Mouse (Mus musculus) neural tube, embryonic 13.5 days (tissue): ENCODE data around the gene Iqgap2. TPM values are rescaled to one million over a fixed set of nuclear protein-coding genes. Genes with fewer than 3 reads are reported as not detected.

Source experiments
- ATAC-seq: fragments of 200-750 bp; cut with Nextera tagmentation; 2 replicates; pipeline ENCODE4 v1.8.0; 2017; ENCODE audit warnings: low read depth, mild to moderate bottlenecking, moderate TSS enrichment, moderate library complexity
- H3K27ac ChIP-seq: fragments of 300-500 bp; sonication (generic); replicated peaks from 2 replicates; pipeline ENCODE4 v1.5.1; 2015; ENCODE audit warnings: moderate library complexity, mild to moderate bottlenecking, inconsistent platforms
- H3K27me3 ChIP-seq: fragments of 300-500 bp; sonication (generic); 2 replicates; pipeline ENCODE4 v1.6.1; 2015; ENCODE audit warnings: mild to moderate bottlenecking, inconsistent platforms
- H3K36me3 ChIP-seq: fragments of 300-500 bp; sonication (generic); 2 replicates; pipeline ENCODE4 v1.6.1; 2015; ENCODE audit warnings: mild to moderate bottlenecking, inconsistent platforms
- H3K4me1 ChIP-seq: fragments of 300-500 bp; sonication (generic); replicated peaks from 2 replicates; pipeline ENCODE4 v1.6.1; 2015; ENCODE audit warnings: inconsistent platforms
- H3K4me2 ChIP-seq: fragments of 300-500 bp; sonication (generic); 2 replicates; pipeline ENCODE4 v1.6.1; 2015; ENCODE audit warnings: inconsistent platforms, mild to moderate bottlenecking, moderate library complexity
- H3K4me3 ChIP-seq: fragments of 300-500 bp; sonication (generic); 2 replicates; pipeline ENCODE4 v1.5.1; 2015; ENCODE audit warnings: mild to moderate bottlenecking, inconsistent platforms
- H3K9ac ChIP-seq: fragments of 300-500 bp; sonication (generic); 2 replicates; pipeline ENCODE4 v1.6.1; 2015; ENCODE audit warnings: moderate library complexity, mild to moderate bottlenecking, inconsistent platforms
- H3K9me3 ChIP-seq: fragments of 300-500 bp; sonication (generic); 2 replicates; pipeline ENCODE4 v1.6.1; 2016; ENCODE audit warnings: inconsistent platforms
- WGBS: fragments of 180-500 bp; shearing (Covaris S2); methylation state at CpG from one replicate; pipeline ENCODE4 v1.1.7; 2015; 5-methylcytosine and 5-hydroxymethylcytosine counted together
- polyA plus RNA-seq: library from polyadenylated mRNA; unstranded; fragments of >200 nt; fragmentation: Nextera tagmentation; extraction: Ambion mirVana; gene quantifications from 2 replicates; pipeline ENCODE4 v1.2.1, GENCODE M21; 2015

The Iqgap2 gene
- polyA plus RNA-seq, result 2.7 and 3.7 TPM in 2 replicates

DNA sequence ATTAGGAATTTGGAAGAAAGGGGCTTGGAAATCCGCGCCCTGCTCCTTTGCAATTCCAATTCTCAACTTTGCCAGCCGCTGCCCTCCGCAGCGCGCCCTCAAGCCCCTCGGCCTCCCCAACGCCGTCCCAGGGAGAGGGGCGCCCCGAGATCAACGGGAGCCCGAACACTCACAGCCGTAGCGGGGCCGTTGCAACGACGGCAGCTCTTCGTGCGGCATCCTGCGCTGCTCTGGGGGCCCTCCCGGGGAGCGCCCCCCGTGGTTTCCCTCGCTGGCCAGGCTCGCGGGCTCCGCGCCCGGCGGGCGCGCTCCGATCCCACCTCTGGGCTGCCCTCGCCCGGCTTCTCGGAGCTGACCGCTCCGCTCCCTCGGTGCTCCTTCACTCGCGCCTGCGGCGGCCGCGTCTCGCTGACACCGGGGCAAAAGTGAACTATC lies at the start of gene Iqgap2:
Iqgap2 (minus strand) TSS at position 432 of the 435 bp plus-strand sequence.
- Histone ChIP-seq H3K36me3 (no peaks in the 10 kb centered on the region), H3K4me2 (peak within 1 kb of the TSS; percentile 93), H3K27ac (peak within 1 kb of the TSS; percentile 15; the same call in 1 of the 2 replicates), H3K27me3 (0 out of 2 replicates have a peak, but pooled peaks cover 3% of the 10 kb centered on the region), H3K9ac (peak within 1 kb of the TSS; percentile 78), H3K4me3 (peak within 1 kb of the TSS; percentile 64), H3K9me3 (no peaks in the 10 kb centered on the region), H3K4me1 (peaks cover 25% of the 10 kb centered on the region)
- peak; percentile 78 for ATAC-seq
- under 1% methylated on average over 48 of the region's 48 CpGs for WGBS

DNA sequence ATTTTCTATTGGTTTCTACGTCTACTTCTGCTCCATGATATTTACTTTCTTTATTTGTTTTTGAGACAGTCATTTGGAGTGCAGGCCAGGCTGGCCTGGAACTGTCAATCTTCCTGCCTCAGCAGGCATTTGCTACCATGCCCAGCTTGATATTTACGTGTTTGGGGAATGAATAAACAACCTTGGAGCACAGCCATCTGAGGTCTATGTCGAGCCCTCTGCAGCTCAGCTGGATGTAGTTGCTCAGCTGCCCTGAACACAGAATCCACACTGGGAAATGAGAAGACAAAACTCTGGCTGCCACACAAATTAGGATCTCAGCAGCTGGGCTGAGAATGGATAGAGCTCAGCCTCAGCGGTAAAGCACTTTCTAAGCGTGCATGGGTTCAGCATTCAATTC lies 49.1 kb upstream of the Iqgap2 start:
- no peak overlapping the region for H3K4me3 ChIP-seq
- WGBS, result 53% methylated on average over 5 of the region's 5 CpGs
- H3K27me3 ChIP-seq, result no peaks in the 10 kb centered on the region
- no peak for ATAC-seq
- H3K36me3 ChIP-seq, result no peaks in the 10 kb centered on the region
- H3K9ac ChIP-seq, result no peak overlapping the region
- no peak overlapping the region for H3K4me2 ChIP-seq
- no peaks in the 10 kb centered on the region for H3K4me1 ChIP-seq
- no peak overlapping the region for H3K27ac ChIP-seq
- H3K9me3 ChIP-seq, result no peaks in the 10 kb centered on the region

DNA sequence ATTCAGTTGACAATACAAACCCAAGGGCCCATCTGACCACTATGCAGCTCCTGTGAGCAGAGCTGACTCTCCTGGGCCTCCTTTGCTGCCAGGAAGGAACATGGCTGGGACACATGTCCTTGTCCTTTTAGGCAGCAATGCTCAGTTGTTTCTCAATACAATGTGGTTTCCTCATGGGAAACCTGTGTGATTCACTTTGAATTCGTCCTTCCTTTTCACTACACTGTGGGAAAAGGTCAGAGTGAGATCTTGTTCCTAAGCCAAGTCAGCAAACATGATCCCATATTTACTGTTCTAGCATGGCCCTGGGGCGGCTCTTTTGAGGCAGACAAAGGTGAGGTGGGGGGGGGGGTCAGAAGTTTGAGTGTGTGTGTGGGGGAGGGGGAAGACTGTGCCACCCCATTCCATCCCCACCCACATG lies 32.5 kb upstream of the Iqgap2 start:
- no peak overlapping the region for H3K4me2 ChIP-seq
- H3K4me3 ChIP-seq, result no peak overlapping the region
- H3K4me1 ChIP-seq, result no peaks in the 10 kb centered on the region
- no peak overlapping the region for H3K27ac ChIP-seq
- no peak for ATAC-seq
- no peaks in the 10 kb centered on the region for H3K36me3 ChIP-seq
- H3K9me3 ChIP-seq, result peaks cover 13% of the 10 kb centered on the region; the same call in 1 of the 2 replicates
- no peaks in the 10 kb centered on the region for H3K27me3 ChIP-seq
- no peak overlapping the region for H3K9ac ChIP-seq
- WGBS, result 62% methylated on average over 2 of the region's 2 CpGs

DNA sequence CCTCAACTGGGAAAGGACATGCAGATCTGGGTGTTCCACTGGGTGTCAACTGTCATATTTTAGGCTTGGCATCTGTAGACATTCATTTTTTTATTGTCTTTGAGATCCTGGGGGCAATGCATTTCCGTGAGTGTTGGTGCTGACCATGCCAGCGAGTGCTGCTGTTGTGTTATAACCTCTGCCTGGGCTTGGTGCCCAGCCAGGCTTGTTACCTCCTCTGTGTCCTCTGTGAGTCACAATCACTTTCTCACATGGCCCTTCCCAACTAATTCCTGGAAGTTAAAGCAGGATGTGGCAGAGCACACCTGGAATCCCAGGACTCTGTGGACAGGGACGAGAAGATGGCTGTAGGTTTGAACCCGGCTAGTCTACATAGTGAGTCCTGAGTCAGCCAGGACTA lies 30.9 kb upstream of the Iqgap2 start:
- Histone ChIP-seq H3K27me3 (no peaks in the 10 kb centered on the region), H3K9me3 (peaks cover 13% of the 10 kb centered on the region; the same call in 1 of the 2 replicates), H3K4me3 (no peak overlapping the region), H3K4me1 (no peaks in the 10 kb centered on the region), H3K36me3 (no peaks in the 10 kb centered on the region), H3K9ac (no peak overlapping the region), H3K4me2 (no peak overlapping the region), H3K27ac (no peak overlapping the region)
- 92% methylated on average over 4 of the region's 4 CpGs for WGBS
- no peak for ATAC-seq

DNA sequence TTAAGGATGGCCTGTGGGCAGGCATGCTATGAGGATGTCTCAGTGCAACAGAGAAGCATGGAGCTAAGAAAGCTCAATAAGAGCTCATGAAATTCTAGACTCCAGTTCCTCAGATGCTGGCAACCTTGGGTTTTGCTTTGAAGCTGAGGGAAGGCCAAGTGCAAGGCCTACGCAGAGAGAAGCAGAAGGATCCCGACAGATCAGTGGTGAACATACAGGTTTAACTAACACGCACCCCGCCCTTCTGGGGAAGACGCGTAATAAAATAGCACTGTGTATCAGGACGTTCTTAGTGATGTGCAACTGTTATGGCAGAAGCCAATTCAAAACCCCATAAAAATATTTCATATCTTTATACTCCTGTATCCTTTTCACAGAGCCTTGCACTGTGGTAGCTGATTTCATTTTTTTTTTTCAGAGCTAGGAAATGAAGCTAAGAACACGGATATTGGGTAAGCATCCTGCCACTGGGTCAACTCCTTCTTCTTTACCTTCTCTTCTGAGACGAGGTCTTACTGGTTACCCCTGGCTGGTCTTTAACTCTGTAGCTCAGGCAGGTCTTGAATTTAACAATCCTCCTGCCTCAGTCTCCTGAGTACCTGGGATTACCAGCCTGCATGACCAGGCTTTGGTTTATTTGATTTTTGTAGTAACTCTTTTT lies 27.0 kb upstream of the Iqgap2 start:
- H3K27me3 ChIP-seq, result no peaks in the 10 kb centered on the region
- no peak overlapping the region for H3K4me2 ChIP-seq
- no peak overlapping the region for H3K27ac ChIP-seq
- no peak for ATAC-seq
- peaks cover 13% of the 10 kb centered on the region; the same call in 1 of the 2 replicates for H3K9me3 ChIP-seq
- no peak overlapping the region for H3K9ac ChIP-seq
- H3K4me1 ChIP-seq, result no peaks in the 10 kb centered on the region
- WGBS, result 93% methylated on average over 9 of the region's 9 CpGs
- no peaks in the 10 kb centered on the region for H3K36me3 ChIP-seq
- H3K4me3 ChIP-seq, result no peak overlapping the region

DNA sequence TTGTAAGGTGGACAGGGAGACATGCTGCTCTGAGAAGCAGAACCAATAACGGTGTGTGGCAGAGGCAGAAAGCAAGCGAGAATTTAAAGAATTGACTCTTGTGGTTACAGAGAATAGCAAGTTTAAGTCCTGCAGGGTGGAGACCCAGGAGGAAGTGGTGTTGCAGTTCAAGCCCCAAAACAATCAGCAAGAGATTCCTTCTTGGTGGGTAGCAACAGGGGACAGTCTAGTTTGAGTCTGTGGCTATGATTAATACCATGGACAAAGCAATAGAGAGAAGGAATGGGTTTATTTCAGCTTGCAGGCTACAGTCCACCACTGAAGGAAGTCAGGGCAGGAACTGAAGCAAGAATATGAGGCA lies 21.3 kb upstream of the Iqgap2 start:
- Histone ChIP-seq H3K9me3 (no peaks in the 10 kb centered on the region; the same call in 1 of the 2 replicates), H3K9ac (no peak overlapping the region), H3K4me3 (no peak overlapping the region), H3K36me3 (no peaks in the 10 kb centered on the region), H3K27me3 (no peaks in the 10 kb centered on the region), H3K4me1 (no peaks in the 10 kb centered on the region), H3K27ac (no peak overlapping the region), H3K4me2 (no peak overlapping the region)
- no peak for ATAC-seq
- WGBS, result 83% methylated on average over 2 of the region's 2 CpGs

DNA sequence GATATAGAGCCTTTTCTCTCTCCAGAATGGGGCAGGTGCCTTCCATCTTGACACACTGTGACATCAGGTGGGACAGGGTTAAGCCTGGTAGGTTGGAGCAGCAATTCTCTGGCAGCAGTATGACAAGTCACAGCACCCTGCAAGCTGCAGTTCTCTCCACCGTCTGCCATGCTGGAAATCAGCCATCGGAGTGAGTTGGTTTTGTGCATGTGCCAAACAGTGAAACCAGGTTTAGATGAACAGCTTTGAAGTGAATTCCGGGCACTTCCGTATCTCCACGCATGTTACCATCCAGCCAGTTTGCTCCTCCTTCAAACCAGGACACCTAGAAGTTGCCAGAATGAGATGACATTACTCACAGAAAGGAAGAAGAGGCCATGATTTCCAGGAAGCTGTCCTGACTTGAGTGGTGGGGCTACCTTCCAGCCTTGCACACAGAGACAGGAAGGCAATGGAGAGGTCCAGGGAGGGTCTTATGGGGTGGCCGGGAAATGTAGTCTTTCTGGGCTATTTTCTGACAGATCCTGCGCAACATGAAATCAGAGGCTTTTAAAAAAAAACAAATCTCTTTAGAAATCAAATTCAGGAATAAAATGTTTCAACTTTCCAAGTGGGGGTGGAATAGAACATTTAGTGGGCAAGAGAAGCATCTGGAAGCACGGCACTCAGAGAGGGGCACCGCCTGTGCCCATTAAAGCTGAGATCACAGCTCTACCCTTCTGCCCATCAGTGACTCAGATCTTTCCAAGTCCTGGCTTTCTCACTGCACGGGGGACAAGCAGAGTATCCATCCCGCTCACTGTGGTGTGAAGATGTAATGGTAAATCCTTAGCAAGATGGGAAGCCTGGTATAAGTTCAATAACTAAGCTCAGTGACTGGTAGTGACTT lies 20.7 kb upstream of the Iqgap2 start:
- Histone ChIP-seq H3K27ac (no peak overlapping the region), H3K4me1 (no peaks in the 10 kb centered on the region), H3K9me3 (no peaks in the 10 kb centered on the region; the same call in 1 of the 2 replicates), H3K36me3 (no peaks in the 10 kb centered on the region), H3K9ac (no peak overlapping the region), H3K27me3 (no peaks in the 10 kb centered on the region), H3K4me2 (no peak overlapping the region), H3K4me3 (no peak overlapping the region)
- ATAC-seq, result no peak
- 87% methylated on average over 11 of the region's 11 CpGs for WGBS

DNA sequence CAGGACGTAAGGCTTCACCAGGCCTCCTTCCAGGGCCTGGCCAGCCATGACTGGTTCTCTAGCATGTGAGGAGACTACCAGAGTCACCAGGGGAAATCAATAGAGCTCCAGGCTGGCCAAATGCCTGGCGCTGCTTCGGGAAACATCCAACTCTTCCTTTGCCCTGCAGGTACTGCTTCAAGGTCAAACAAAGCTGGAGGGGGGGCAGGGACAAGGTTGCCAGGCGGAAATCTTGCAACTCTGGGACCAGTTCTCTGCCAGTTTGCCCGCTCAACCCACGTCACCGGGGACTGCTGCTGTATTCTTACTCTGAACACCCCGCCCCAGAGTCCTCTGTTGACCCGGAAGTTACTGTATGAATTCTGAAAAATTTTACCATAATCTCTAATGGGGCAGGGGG lies 18.5 kb upstream of the Iqgap2 start:
- H3K4me1 ChIP-seq, result no peaks in the 10 kb centered on the region
- no peak overlapping the region for H3K9ac ChIP-seq
- no peaks in the 10 kb centered on the region for H3K36me3 ChIP-seq
- H3K4me3 ChIP-seq, result no peak overlapping the region
- H3K27ac ChIP-seq, result no peak overlapping the region
- H3K9me3 ChIP-seq, result no peaks in the 10 kb centered on the region
- ATAC-seq, result no peak
- no peaks in the 10 kb centered on the region for H3K27me3 ChIP-seq
- no peak overlapping the region for H3K4me2 ChIP-seq
- 81% methylated on average over 9 of the region's 9 CpGs for WGBS

DNA sequence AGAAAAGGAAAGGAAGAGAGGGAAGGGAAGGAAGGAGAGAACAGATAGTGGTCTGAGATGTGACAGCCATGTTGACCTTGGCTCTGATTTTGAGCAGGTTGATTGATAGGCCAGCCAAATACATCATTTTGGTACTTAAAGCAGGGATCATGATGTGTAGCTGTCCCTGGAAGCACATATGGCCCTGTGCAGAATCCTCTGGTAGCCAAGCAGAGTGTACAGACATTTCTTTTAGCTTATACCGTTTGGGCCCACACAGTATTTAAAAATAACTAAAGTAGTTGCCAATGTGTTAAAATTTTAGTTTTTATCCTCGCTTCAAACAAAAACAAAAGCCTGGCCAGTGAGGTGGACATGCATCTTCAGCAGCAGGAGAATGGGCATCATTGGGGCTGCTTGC lies 17.5 kb upstream of the Iqgap2 start:
- Histone ChIP-seq H3K4me2 (no peak overlapping the region), H3K27me3 (no peaks in the 10 kb centered on the region), H3K9ac (no peak overlapping the region), H3K4me3 (no peak overlapping the region), H3K9me3 (no peaks in the 10 kb centered on the region), H3K36me3 (no peaks in the 10 kb centered on the region), H3K27ac (no peak overlapping the region), H3K4me1 (no peaks in the 10 kb centered on the region)
- ATAC-seq, result no peak
- WGBS, result 81% methylated on average over 2 of the region's 2 CpGs

DNA sequence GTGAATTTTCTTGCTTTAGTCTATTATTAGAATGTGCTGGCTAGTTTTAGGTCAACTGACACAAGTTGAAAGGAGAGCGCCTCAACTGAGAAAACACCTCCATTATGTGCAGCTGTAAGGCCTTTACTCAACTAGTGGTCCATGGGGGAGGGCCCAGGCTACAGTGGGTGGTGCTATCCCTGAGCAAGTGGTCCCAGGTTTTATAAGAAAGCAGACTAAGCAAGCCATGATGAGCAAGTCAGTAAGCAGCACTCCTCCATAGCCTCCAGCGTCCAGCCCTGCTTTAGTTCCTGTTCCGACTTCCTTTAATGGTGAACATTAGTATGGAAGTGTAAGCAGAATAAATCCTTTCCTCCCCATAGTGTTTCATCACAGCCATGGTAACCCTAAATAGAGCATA lies 11.0 kb upstream of the Iqgap2 start:
- Histone ChIP-seq H3K9me3 (no peaks in the 10 kb centered on the region), H3K4me3 (no peak overlapping the region), H3K4me2 (no peak overlapping the region), H3K36me3 (no peaks in the 10 kb centered on the region), H3K4me1 (no peaks in the 10 kb centered on the region), H3K9ac (no peak overlapping the region), H3K27me3 (no peaks in the 10 kb centered on the region), H3K27ac (no peak overlapping the region)
- WGBS, result 89% methylated on average over 3 of the region's 3 CpGs
- no peak for ATAC-seq

DNA sequence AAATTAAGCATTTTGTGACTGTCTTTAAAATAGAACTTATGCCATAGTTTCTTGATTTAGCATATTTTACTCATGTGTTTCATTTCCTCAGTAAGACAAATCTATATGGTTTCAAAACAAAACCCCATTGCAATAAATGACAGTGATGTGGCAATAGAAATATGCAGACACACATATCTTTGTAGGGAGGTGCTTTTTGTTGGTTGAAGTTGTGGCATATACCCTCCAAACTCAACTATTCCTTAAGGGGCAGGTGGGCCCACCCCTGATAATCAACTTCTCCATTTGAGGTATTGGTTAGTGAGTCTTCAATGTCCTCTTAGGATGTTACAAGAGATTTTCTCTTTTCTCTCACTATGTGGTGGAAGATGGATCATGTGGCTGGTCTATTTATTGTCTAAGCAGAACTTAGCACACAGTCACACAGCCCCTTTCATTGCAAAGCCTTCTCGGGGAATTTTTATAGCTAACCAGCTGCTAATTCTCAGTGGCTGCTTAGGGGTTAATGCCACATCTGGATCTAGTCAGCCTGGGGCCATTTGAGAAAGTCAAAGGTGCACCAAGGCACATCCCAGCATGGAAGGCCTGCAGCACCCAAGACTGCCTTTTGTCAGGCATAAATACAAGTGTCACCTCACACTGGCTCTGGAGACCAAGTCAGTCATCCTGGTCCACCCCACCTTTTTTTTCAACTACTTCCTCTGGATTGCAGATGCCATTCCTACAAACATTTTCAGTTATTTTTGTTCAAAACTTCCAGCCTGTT lies 8.3 kb upstream of the Iqgap2 start:
- Histone ChIP-seq H3K4me3 (no peak overlapping the region), H3K9ac (no peak overlapping the region), H3K36me3 (no peaks in the 10 kb centered on the region), H3K27me3 (no peaks in the 10 kb centered on the region), H3K4me2 (no peak overlapping the region), H3K4me1 (no peaks in the 10 kb centered on the region), H3K9me3 (no peaks in the 10 kb centered on the region), H3K27ac (no peak overlapping the region)
- 59% methylated on average over 1 of the region's 1 CpGs for WGBS
- ATAC-seq, result no peak

DNA sequence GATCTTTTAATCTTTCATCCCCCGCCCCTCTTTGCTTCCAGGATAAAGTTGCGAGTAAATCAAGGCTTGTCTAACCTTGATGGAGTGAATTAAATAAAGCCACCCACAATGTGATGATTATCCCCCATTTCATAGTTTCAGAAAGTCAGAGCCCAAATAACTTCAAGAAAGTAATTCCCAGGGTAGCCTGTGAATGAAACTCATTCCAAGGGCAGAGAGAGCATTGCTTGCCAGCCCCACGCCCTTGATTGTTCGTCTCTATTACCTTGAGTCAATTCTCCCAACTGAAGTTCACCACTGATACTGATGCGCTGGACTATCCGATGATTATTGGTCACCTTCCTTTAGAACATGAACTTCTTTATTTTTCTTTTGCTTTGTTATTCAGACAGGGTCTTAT lies 4.8 kb upstream of the Iqgap2 start:
- H3K9ac ChIP-seq, result no peak overlapping the region
- H3K27me3 ChIP-seq, result no peaks in the 10 kb centered on the region
- H3K9me3 ChIP-seq, result no peaks in the 10 kb centered on the region
- no peak overlapping the region for H3K4me2 ChIP-seq
- no peaks in the 10 kb centered on the region for H3K36me3 ChIP-seq
- peaks cover 8% of the 10 kb centered on the region for H3K4me1 ChIP-seq
- ATAC-seq, result no peak
- no peak overlapping the region for H3K4me3 ChIP-seq
- 94% methylated on average over 6 of the region's 6 CpGs for WGBS
- H3K27ac ChIP-seq, result no peak overlapping the region
